Mouse (Mus musculus) ES-E14 (cell line): ENCODE measurements around the gene Lrtm2. TPM values are rescaled to one million over a fixed set of nuclear protein-coding genes. Genes with fewer than 3 reads are reported as not detected.
A peak's percentile ranks its signal among the peaks of the same experiment; 100 is the strongest.

Source experiments
- DNase-seq: peaks from one replicate; pipeline ENCODE4 v3.0.0-alpha.2; 2013; ENCODE audit warnings: low read depth, low spot score
- H3K27ac ChIP-seq: 2 replicates; pipeline ENCODE4 v1.5.1; 2012; ENCODE audit warnings: low read depth, mild to moderate bottlenecking, low read length, moderate library complexity, mixed read lengths; ENCODE audit not compliant: poor library complexity, insufficient read depth, severe bottlenecking
- H3K36me3 ChIP-seq: 2 replicates; pipeline ENCODE4 v1.6.1; 2012; ENCODE audit warnings: mild to moderate bottlenecking, low read length, moderate library complexity, mixed read lengths; ENCODE audit not compliant: control insufficient read depth, poor library complexity, insufficient read depth, severe bottlenecking
- H3K4me1 ChIP-seq, 2 experiments: fragments of 150-350 bp in 1 of 2; sonication (generic) in 1 of 2; 2 replicates each; pipeline ENCODE4 v1.6.1; 2012; ENCODE audit warnings: low read length in 2 of 2, mild to moderate bottlenecking in 1 of 2, mixed read lengths in 1 of 2; ENCODE audit not compliant: control insufficient read depth in 2 of 2, insufficient read depth in 2 of 2, poor library complexity in 1 of 2
- H3K4me3 ChIP-seq, 2 experiments: fragments of 150-350 bp in 1 of 2; sonication (generic) in 1 of 2; 2 replicates each; pipeline ENCODE4 v1.5.1; 2012; ENCODE audit warnings: low read length in 2 of 2, low read depth in 1 of 2, mild to moderate bottlenecking in 1 of 2, mixed read lengths in 1 of 2; ENCODE audit not compliant: insufficient read depth in 1 of 2, poor library complexity in 1 of 2, severe bottlenecking in 1 of 2
- H3K9ac ChIP-seq: 2 replicates; pipeline ENCODE4 v1.6.1; 2012; ENCODE audit warnings: low read depth, mild to moderate bottlenecking, low read length, mixed read lengths; ENCODE audit not compliant: poor library complexity, insufficient read depth, severe bottlenecking
- H3K9me3 ChIP-seq: fragments of 150-350 bp; sonication (generic); 2 replicates; pipeline ENCODE4 v1.6.1; 2012; ENCODE audit warnings: low read depth, mild to moderate bottlenecking, low read length; ENCODE audit not compliant: control insufficient read depth, insufficient read depth
- CHD2 ChIP-seq: IDR thresholded peaks from 2 replicates; pipeline ENCODE4 v1.6.1; 2014; ENCODE audit warnings: mild to moderate bottlenecking, low read depth, low read length, inconsistent platforms
- HCFC1 ChIP-seq: IDR thresholded peaks from 2 replicates; pipeline ENCODE4 v1.6.1; 2012; ENCODE audit warnings: low read length, inconsistent platforms, borderline replicate concordance; ENCODE audit not compliant: insufficient read depth
- MAFK ChIP-seq: IDR thresholded peaks from 2 replicates; pipeline ENCODE4 v1.6.1; 2014; ENCODE audit warnings: mild to moderate bottlenecking, low read depth, low read length, inconsistent platforms; ENCODE audit not compliant: insufficient read depth
- ZC3H11A ChIP-seq: IDR thresholded peaks from 2 replicates; pipeline ENCODE4 v1.6.1; 2012; ENCODE audit warnings: low read depth, mild to moderate bottlenecking, inconsistent platforms, low read length, borderline replicate concordance
- ZNF384 ChIP-seq: IDR thresholded peaks from 2 replicates; pipeline ENCODE4 v1.6.1; 2012; ENCODE audit warnings: low read depth, low read length, inconsistent platforms
- in situ Hi-C, 2 experiments: fragments of 600-800 bp; cut with MboI; formaldehyde crosslinking; loops; one replicate each; pipeline ENCODE4 v1.15.1; 2025; ENCODE audit warnings: low sequenced_read_pairs in 2 of 2, inconsistent platforms in 1 of 2; ENCODE audit not compliant: unreplicated experiment in 2 of 2
- total RNA-seq: library from RNA; depleted of rRNA; stranded (reverse); fragments of 300-350 nt; gene quantifications from 2 replicates; pipeline ENCODE4 v1.2.3, GENCODE M21; 2012

Gene Lrtm2
- total RNA-seq, 1 experiment, result 1.5 TPM

DNA sequence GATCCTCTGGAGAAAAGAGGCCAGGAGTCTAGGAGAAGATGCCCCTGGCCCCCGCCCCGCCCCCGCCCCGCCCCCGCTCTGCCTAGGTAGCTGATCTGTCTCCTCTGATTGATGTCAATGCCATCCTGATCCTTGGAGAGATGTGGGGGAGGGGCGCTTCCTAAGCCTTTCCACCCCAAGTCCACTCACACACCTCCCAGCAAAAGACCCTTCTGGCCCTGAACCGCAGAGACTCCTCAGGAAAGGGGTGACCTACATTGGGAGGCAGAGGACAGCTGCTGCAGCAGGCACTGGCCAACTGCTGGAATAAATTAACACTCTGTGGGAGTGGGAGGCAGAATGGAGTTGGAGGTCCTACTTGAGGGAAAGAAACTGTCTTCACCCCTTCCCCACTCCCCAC, 4.0 kb downstream of the Lrtm2 start:
- H3K27ac ChIP-seq, result no peak overlapping the region
- no peak overlapping the region for H3K4me3 ChIP-seq
- no peaks in the 10 kb centered on the region for H3K36me3 ChIP-seq
- no peaks in the 10 kb centered on the region for H3K9me3 ChIP-seq
- TF ChIP-seq ZC3H11A (no peak), MAFK (no peak), CHD2 (no peak), HCFC1 (no peak), ZNF384 (no peak)
- in situ Hi-C loops, result no loop called here
- H3K4me1 ChIP-seq, result peaks cover 7 to 55% of the 10 kb centered on the region in 2 experiments
- no peak overlapping the region for H3K9ac ChIP-seq
- no peak for DNase-seq

DNA sequence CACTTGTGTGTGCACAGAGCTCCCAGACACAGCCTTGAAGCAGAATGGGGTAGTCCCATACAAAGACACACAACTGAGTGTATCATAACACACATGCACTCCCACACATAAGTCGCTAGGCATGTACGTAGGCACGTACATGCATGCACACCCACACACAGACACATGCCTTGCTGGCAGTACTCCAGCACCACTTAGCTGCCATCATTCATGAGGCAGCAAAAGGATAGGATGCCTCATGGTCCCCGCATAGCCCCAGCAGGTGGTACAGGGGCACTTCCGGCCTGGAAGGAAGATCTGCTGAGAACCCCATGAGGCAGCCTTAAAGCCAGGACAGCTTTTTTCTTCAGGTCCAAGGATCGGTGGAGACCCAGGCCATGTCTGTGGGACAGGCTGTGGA, 4.6 kb downstream of the Lrtm2 start:
- Histone ChIP-seq H3K27ac (no peak overlapping the region), H3K4me1 (peaks cover 7 to 52% of the 10 kb centered on the region in 2 experiments)
- in situ Hi-C loops, result no loop called here

DNA sequence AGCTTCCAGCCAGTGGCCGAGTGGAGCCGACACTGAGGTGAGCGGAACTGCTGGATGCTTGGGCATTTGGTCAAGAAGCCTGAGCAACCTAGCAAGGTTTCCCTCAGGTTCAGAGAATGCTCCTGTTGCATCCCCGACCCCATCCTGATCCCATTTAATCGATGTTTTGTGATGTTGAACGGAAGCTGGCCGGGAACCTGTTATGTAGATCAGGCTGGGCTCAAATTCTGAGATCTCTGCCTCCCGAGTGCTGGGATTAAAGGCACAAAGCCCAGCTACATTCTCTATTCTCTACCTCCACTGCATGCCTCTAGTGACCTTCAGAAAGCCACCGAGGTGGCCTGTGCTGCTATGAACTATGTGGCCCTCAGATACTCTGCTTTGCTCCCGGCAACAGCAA, 5.8 kb downstream of the Lrtm2 start:
- Histone ChIP-seq H3K9ac (no peak overlapping the region), H3K4me3 (no peak overlapping the region), H3K36me3 (no peaks in the 10 kb centered on the region), H3K27ac (no peak overlapping the region), H3K9me3 (no peaks in the 10 kb centered on the region), H3K4me1 (peaks cover 7 to 51% of the 10 kb centered on the region in 2 experiments)
- TF ChIP-seq ZC3H11A, result no peak
- TF ChIP-seq MAFK, result no peak
- no peak for TF ChIP-seq ZNF384
- no peak for TF ChIP-seq HCFC1
- TF ChIP-seq CHD2, result no peak
- DNase-seq, result peak; percentile 65
- in situ Hi-C loops, result no loop called here

More for the DNA sequence above, 4.6 kb downstream of the Lrtm2 start:
- DNase-seq, result no peak
- no peak overlapping the region for H3K4me3 ChIP-seq
- H3K9ac ChIP-seq, result no peak overlapping the region
- TF ChIP-seq HCFC1 (no peak), ZNF384 (no peak), CHD2 (no peak), ZC3H11A (no peak), MAFK (no peak)
- H3K36me3 ChIP-seq, result no peaks in the 10 kb centered on the region
- no peaks in the 10 kb centered on the region for H3K9me3 ChIP-seq

DNA sequence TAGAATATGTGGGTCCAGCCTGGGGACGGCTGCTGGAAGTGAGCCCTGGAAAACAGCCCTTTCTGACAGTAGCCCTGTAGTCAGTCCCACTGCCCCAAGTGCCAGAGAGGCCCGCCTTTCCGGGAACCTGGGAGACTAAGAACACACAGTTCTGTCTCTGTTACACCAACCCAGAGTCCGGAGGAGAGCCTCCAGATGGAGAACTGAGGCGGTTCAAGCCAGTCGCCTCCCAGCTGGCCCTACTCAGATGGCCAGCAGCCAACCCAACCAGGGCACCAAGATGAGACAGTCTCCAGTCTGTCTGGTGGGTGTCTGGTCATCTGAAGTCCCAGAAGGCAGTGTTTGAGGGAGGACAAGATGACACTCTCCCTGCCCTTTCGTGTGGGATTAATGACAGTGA, 8.8 kb downstream of the Lrtm2 start:
- Histone ChIP-seq H3K36me3 (no peaks in the 10 kb centered on the region), H3K4me1 (peaks cover 7 to 30% of the 10 kb centered on the region in 2 experiments), H3K4me3 (no peak overlapping the region), H3K9me3 (no peaks in the 10 kb centered on the region), H3K27ac (no peak overlapping the region), H3K9ac (no peak overlapping the region)
- no peak for DNase-seq
- TF ChIP-seq MAFK, result no peak
- no peak for TF ChIP-seq CHD2
- TF ChIP-seq ZC3H11A, result no peak
- TF ChIP-seq HCFC1, result no peak
- in situ Hi-C loops, result no loop called here

DNA sequence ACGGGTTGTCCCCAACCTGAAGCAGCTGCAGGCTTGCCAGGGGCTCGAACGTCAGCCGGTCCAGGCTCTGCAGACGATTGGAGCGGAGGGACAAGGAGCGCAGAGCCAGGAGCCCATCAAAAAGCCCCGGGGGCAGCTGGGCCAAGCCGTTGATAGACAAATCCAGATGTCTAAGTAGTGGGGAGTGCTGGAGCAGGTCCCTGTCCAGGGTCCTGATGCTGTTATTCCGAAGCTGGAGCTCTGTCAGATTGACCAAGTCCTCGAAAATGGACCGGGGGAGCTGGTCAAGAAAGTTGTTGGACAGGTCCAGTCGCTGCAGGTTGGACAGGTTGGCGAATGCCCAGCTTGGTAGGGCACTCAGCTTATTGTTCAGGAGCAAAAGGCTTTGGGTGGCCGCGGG, 10.1 kb downstream of the Lrtm2 start:
- DNase-seq, result peak; percentile 59
- H3K36me3 ChIP-seq, result no peaks in the 10 kb centered on the region
- H3K9ac ChIP-seq, result no peak overlapping the region
- H3K27ac ChIP-seq, result no peak overlapping the region
- no peaks in the 10 kb centered on the region for H3K9me3 ChIP-seq
- in situ Hi-C loops, result no loop called here
- H3K4me1 ChIP-seq, result peaks cover 5 to 18% of the 10 kb centered on the region in 2 experiments; a peak in 3 of 4 replicates
- H3K4me3 ChIP-seq, result no peak overlapping the region
- TF ChIP-seq HCFC1, result no peak
- no peak for TF ChIP-seq MAFK
- no peak for TF ChIP-seq ZC3H11A
- no peak for TF ChIP-seq ZNF384
- TF ChIP-seq CHD2, result no peak
